8 mouse cellular contexts compared by ENCODE assay signal in genomic region chr9:100644071-100644771, GRCm38 (mm10). TPM values are rescaled to one million over a fixed set of nuclear protein-coding genes. Genes with fewer than 3 reads are reported as not detected.
DNase-seq lines count a peak whose midpoint lies in the region; ATAC-seq and TF ChIP-seq lines count a peak whose summit lies in the region.

No protein-coding gene starts in this region.

- no peak for TF ChIP-seq CTCF in lung, adult 2 months (IDR thresholded peaks at IDR 0.05; ENCODE audit: insufficient read depth, low read length)

- peak overlapping the region; percentile 99 for H3K27ac ChIP-seq in forebrain, embryonic 15.5 days (replicated peaks)
- peak overlapping the region; percentile 99 for H3K27ac ChIP-seq in neural tube, embryonic 14.5 days (ENCODE audit: low read depth, low read length)

- no peaks in the 10 kb centered on the region for H3K9me3 ChIP-seq in forebrain, embryonic 15.5 days
- no peaks in the 10 kb centered on the region for H3K9me3 ChIP-seq in neural tube, embryonic 14.5 days (ENCODE audit: control insufficient read depth, low read length)

- WGBS in forebrain, embryonic 15.5 days = 0% methylated on average over 29 of the region's 64 CpGs
- WGBS in lung, adult 2 months = 1% methylated on average over 49 of the region's 64 CpGs
- WGBS in neural tube, embryonic 14.5 days = under 1% methylated on average over 39 of the region's 64 CpGs

- H3K27me3 ChIP-seq in forebrain, embryonic 15.5 days = no peaks in the 10 kb centered on the region
- H3K27me3 ChIP-seq in neural tube, embryonic 14.5 days (ENCODE audit: control insufficient read depth, insufficient read depth, low read length) = no peaks in the 10 kb centered on the region

- H3K4me3 ChIP-seq in forebrain, embryonic 15.5 days = peak overlapping the region; percentile 96
- H3K4me3 ChIP-seq in lung, adult 2 months (replicated peaks; ENCODE audit: extremely low read depth, low read depth, low read length) = peak overlapping the region; percentile 76
- peak overlapping the region; percentile 79 for H3K4me3 ChIP-seq in neural tube, embryonic 14.5 days (ENCODE audit: low read depth, low read length)

- peak; percentile 34 for ATAC-seq in forebrain, embryonic 15.5 days (replicated peaks)
- peak; percentile 32 for ATAC-seq in neural tube, embryonic 14.5 days (ENCODE audit: low read depth)

- no peaks in the 10 kb centered on the region for H3K36me3 ChIP-seq in forebrain, embryonic 15.5 days
- no peaks in the 10 kb centered on the region for H3K36me3 ChIP-seq in neural tube, embryonic 14.5 days (ENCODE audit: control insufficient read depth, insufficient read depth, low read length)

- TF ChIP-seq POLR2A in lung, adult 2 months (IDR thresholded peaks at IDR 0.05; ENCODE audit: borderline replicate concordance, extremely low read depth, low read depth, low read length) = peak; percentile 55; the same call in 1 of the 2 replicates

- DNase-seq in ES-CJ7 (ENCODE audit: low read depth, low spot score) = peak; percentile 48
- DNase-seq in cerebellum, adult 11-12 months = peak; percentile 81
- peak; percentile 71 for DNase-seq in heart, postnatal 4 days
- peak; percentile 38 to 45 for DNase-seq in layer of hippocampus, adult 8-10 months (ENCODE audit: low spot score in 2 of 2)
- peak; percentile 78 for DNase-seq in lung, adult 2 months
- DNase-seq in testis, postnatal 14 days (ENCODE audit: low spot score) = peak; percentile 74

- H3K4me2 ChIP-seq in forebrain, embryonic 15.5 days (replicated peaks) = peak overlapping the region; percentile 52
- H3K4me2 ChIP-seq in neural tube, embryonic 14.5 days (ENCODE audit: low read depth, low read length) = peak overlapping the region; percentile 50

- H3K9ac ChIP-seq in forebrain, embryonic 15.5 days (replicated peaks) = peak overlapping the region; percentile 91
- H3K9ac ChIP-seq in neural tube, embryonic 14.5 days (replicated peaks; ENCODE audit: low read depth, low read length) = peak overlapping the region; percentile 95

- peaks cover 42% of the 10 kb centered on the region for H3K4me1 ChIP-seq in forebrain, embryonic 15.5 days
- peaks cover 2% of the 10 kb centered on the region for H3K4me1 ChIP-seq in lung, adult 2 months (ENCODE audit: control insufficient read depth, insufficient read depth, low read length)
- H3K4me1 ChIP-seq in neural tube, embryonic 14.5 days (ENCODE audit: control insufficient read depth, insufficient read depth, low read length) = peaks cover 19% of the 10 kb centered on the region

RNA-seq across cellular contexts. Expression of gene Stag1, which starts 46.6 kb away (rescaled TPM):
- polyA plus RNA-seq in forebrain, embryonic 15.5 days (2015; fragmentation: Nextera tagmentation; extraction: Ambion mirVana) = 36.0 and 42.1 TPM in 2 replicates
- 10 to 100 TPM; 52.3 to 56.4 TPM for total RNA-seq in heart, postnatal 4 days (2021)
- 10 to 100 TPM; 53.6 to 71.0 (median 63.8) TPM for total RNA-seq in layer of hippocampus, adult 8-10 months (2022)
- 3.0 and 4.2 TPM in 2 replicates for polyA plus RNA-seq in lung, adult 2 months (2012; rRNA removed)
- polyA plus RNA-seq in neural tube, embryonic 14.5 days (2014; fragmentation: Nextera tagmentation; extraction: Ambion mirVana) = 40.9 and 48.2 TPM in 2 replicates

Comparison
In these comparisons a context has a peak if more than half of its experiments do, and no peak if none do; other contexts are left out.
1. Peak in every context shown above with its lines: DNase-seq, ATAC-seq, H3K4me3 ChIP-seq and H3K27ac ChIP-seq.